ENCODE assay signal across 23 mouse cellular contexts in genomic region chr15:12867269-12867668, GRCm38 (mm10).
"Had no signal": no experiment of that assay in that cellular context is flagged by ENCODE, and none has a peak within 500 bp of the region (broad histone marks: within the 10 kb centered on the region; RNA-seq: fewer than 3 reads in every experiment).

No protein-coding gene starts in this region.

- H3K27me3 ChIP-seq: limb, embryonic 13.5 days; liver, embryonic 12.5 days; liver, embryonic 15.5 days; lung, embryonic 15.5 days; midbrain, embryonic 12.5 days; midbrain, embryonic 15.5 days; neural tube, embryonic 12.5 days; neural tube, embryonic 15.5 days had no signal

- H3K9ac ChIP-seq: limb, embryonic 13.5 days; liver, embryonic 12.5 days; liver, embryonic 15.5 days; lung, embryonic 15.5 days; midbrain, embryonic 12.5 days; midbrain, embryonic 15.5 days; neural tube, embryonic 12.5 days; neural tube, embryonic 15.5 days had no signal

- ATAC-seq: intestine, postnatal 0 days; liver, embryonic 12.5 days; midbrain, embryonic 15.5 days had no signal

- H3K27ac ChIP-seq: kidney, postnatal 0 days; limb, embryonic 10.5 days; limb, embryonic 13.5 days; liver, embryonic 12.5 days; liver, embryonic 15.5 days; lung, embryonic 15.5 days; midbrain, embryonic 12.5 days; midbrain, embryonic 15.5 days; neural tube, embryonic 12.5 days; neural tube, embryonic 15.5 days; stomach, postnatal 0 days had no signal

- H3K4me1 ChIP-seq: limb, embryonic 10.5 days; liver, embryonic 15.5 days; lung, embryonic 15.5 days; midbrain, embryonic 15.5 days; neural tube, embryonic 12.5 days; neural tube, embryonic 15.5 days had no signal

- H3K9me3 ChIP-seq: limb, embryonic 10.5 days; limb, embryonic 13.5 days; liver, embryonic 12.5 days; liver, embryonic 15.5 days; lung, embryonic 15.5 days; midbrain, embryonic 12.5 days; midbrain, embryonic 15.5 days; neural tube, embryonic 12.5 days; neural tube, embryonic 15.5 days had no signal

- DNase-seq: kidney, adult 2 months; kidney, postnatal 36 days; liver; lung, adult 18-20 months; lung, postnatal 10 days; lung, postnatal 36 days; right cerebral cortex, adult 18-20 months; right cerebral cortex, postnatal 14 days; right cerebral cortex, postnatal 4 days; thymus, adult 2 months; thymus, postnatal 25 days had no signal

- H3K4me3 ChIP-seq: limb, embryonic 10.5 days; limb, embryonic 13.5 days; liver, embryonic 12.5 days; liver, embryonic 15.5 days; lung, embryonic 15.5 days; midbrain, embryonic 12.5 days; midbrain, embryonic 15.5 days; neural tube, embryonic 12.5 days; neural tube, embryonic 15.5 days had no signal
